In genomic region chr9:53570662-53571061, GRCm38 (mm10) we compare ENCODE assay signal across 10 mouse cellular contexts. TPM values are rescaled to one million over a fixed set of nuclear protein-coding genes. Genes with fewer than 3 reads are reported as not detected.
DNase-seq lines count a peak whose midpoint lies in the region; TF ChIP-seq lines count a peak whose summit lies in the region.
"Had no signal": no experiment of that assay in that cellular context is flagged by ENCODE, and none has a peak within 500 bp of the region (broad histone marks: within the 10 kb centered on the region; RNA-seq: fewer than 3 reads in every experiment).

No protein-coding gene starts in this region.

- intact Hi-C loops in gastrocnemius, adult 2 months (cut with DNase I), result no loop called here

- DNase-seq in gastrocnemius, adult 2 months, result peak; percentile 20
- no peak for DNase-seq in gastrocnemius, postnatal 4 days (ENCODE audit: low spot score in 2 of 2)
- peak; percentile 12 for DNase-seq in right cerebral cortex, postnatal 14 days
- DNase-seq in right cerebral cortex, postnatal 36 days (ENCODE audit: low spot score in 2 of 2), result no peak
- DNase-seq in cerebellum, postnatal 10 days, result peak; percentile 65 to 72
- DNase-seq in lung, postnatal 4 days, result no peak
- no peak for DNase-seq in MN1 (ENCODE audit: low spot score)
- DNase-seq: kidney, postnatal 25 days had no signal

- TF ChIP-seq CTCF in gastrocnemius, adult 2 months (IDR thresholded peaks at IDR 0.05), result no peak; the same call in 1 of the 2 replicates

- H3K4me3 ChIP-seq in gastrocnemius, adult 2 months, result no peak overlapping the region
- H3K4me3 ChIP-seq: embryonic facial prominence, embryonic 10.5 days; heart, embryonic 10.5 days had no signal

- no peak overlapping the region for H3K27ac ChIP-seq in gastrocnemius, adult 2 months
- H3K27ac ChIP-seq: embryonic facial prominence, embryonic 10.5 days; heart, embryonic 10.5 days had no signal

RNA-seq across cellular contexts. Expression of gene Npat, which starts 33.8 kb away (rescaled TPM):
- 1 to 10 TPM; 4.7 to 4.9 TPM for total RNA-seq in gastrocnemius, adult 2 months (2021)
- 10 to 100 TPM; 11.9 to 14.2 TPM for total RNA-seq in gastrocnemius, postnatal 4 days (2021)

RNA-seq across cellular contexts. Expression of gene Atm, which starts 34.1 kb away (rescaled TPM):
- 1 to 10 TPM; 5.7 to 6.7 TPM for total RNA-seq in gastrocnemius, adult 2 months (2021)
- 10 to 100 TPM; 15.2 to 16.6 TPM for total RNA-seq in gastrocnemius, postnatal 4 days (2021)

RNA-seq across cellular contexts. Expression of gene Acat1, which starts 39.5 kb away (rescaled TPM):
- 100 to 1,000 TPM; 116 to 180 TPM for total RNA-seq in gastrocnemius, adult 2 months (2021)
- 100 to 1,000 TPM; 144 to 150 TPM for total RNA-seq in gastrocnemius, postnatal 4 days (2021)

Comparison
In these comparisons a context has a peak if more than half of its experiments do, and no peak if none do; other contexts are left out.
1. DNase-seq: peak in gastrocnemius, adult 2 months (single experiment), right cerebral cortex, postnatal 14 days (single experiment) and cerebellum, postnatal 10 days (2 of 2); none in gastrocnemius, postnatal 4 days (0 of 2), right cerebral cortex, postnatal 36 days (0 of 2), lung, postnatal 4 days (0 of 2) and MN1 (single experiment).